Mouse (Mus musculus) liver, adult 2 months (tissue): ENCODE measurements around the gene Serpinb6a. TPM values are rescaled to one million over a fixed set of nuclear protein-coding genes. Genes with fewer than 3 reads are reported as not detected.

Experiments used
- DNase-seq: peaks from one replicate; pipeline ENCODE4 v3.0.0-alpha.2; 2011; ENCODE audit warnings: low read depth, low spot score; ENCODE audit errors: extremely low read depth
- H3K27ac ChIP-seq: fragments of 200-500 bp; replicated peaks from 2 replicates; pipeline ENCODE4 v1.5.1; 2012; ENCODE audit warnings: low read depth, mild to moderate bottlenecking, control low read depth, inconsistent platforms, low read length; ENCODE audit not compliant: insufficient read depth
- H3K27me3 ChIP-seq: fragments of 200-500 bp; 2 replicates; pipeline ENCODE4 v1.6.1; 2012; ENCODE audit warnings: mild to moderate bottlenecking, moderate library complexity, low read length, inconsistent platforms; ENCODE audit not compliant: control insufficient read depth, insufficient read depth
- H3K36me3 ChIP-seq: fragments of 200-500 bp; 2 replicates; pipeline ENCODE4 v1.6.1; 2012; ENCODE audit warnings: low read length, inconsistent platforms; ENCODE audit not compliant: control insufficient read depth, insufficient read depth
- H3K4me1 ChIP-seq: fragments of 200-500 bp; 2 replicates; pipeline ENCODE4 v1.6.1; 2011; ENCODE audit warnings: low read length; ENCODE audit not compliant: control insufficient read depth, insufficient read depth
- H3K4me3 ChIP-seq: fragments of 200-500 bp; 2 replicates; pipeline ENCODE4 v1.5.1; 2011; ENCODE audit warnings: low read depth, mild to moderate bottlenecking, control low read depth, low read length, moderate library complexity; ENCODE audit not compliant: insufficient read depth
- H3K79me2 ChIP-seq: fragments of 200-500 bp; 2 replicates; pipeline ENCODE4 v1.6.1; 2012; ENCODE audit warnings: inconsistent platforms, mild to moderate bottlenecking, low read length, moderate library complexity; ENCODE audit not compliant: control insufficient read depth, insufficient read depth
- H3K9ac ChIP-seq: fragments of 200-500 bp; 2 replicates; pipeline ENCODE4 v1.6.1; 2012; ENCODE audit warnings: low read depth, mild to moderate bottlenecking, control low read depth, inconsistent platforms, low read length
- CTCF ChIP-seq: fragments of 200-500 bp; IDR thresholded peaks from 2 replicates; pipeline ENCODE4 v1.5.1; 2011; ENCODE audit warnings: low read depth, low read length, control low read depth
- POLR2A ChIP-seq: fragments of 200-500 bp; IDR thresholded peaks from 2 replicates; pipeline ENCODE4 v1.6.1; 2011; ENCODE audit warnings: low read length, control low read depth; ENCODE audit not compliant: insufficient read depth; ENCODE audit errors: extremely low read depth
- WGBS: fragments of 180-500 bp; shearing (Covaris S2); methylation state at CpG from one replicate; pipeline ENCODE4 v1.1.7; 2018; 5-methylcytosine and 5-hydroxymethylcytosine counted together
- polyA plus RNA-seq: library from polyadenylated mRNA; depleted of rRNA; stranded (reverse); fragments of >200 nt; gene quantifications from 2 replicates; pipeline ENCODE4 v1.2.3, GENCODE M21; 2012; rRNA removed
- total RNA-seq: library from RNA; depleted of rRNA; stranded (reverse); fragments of >200 nt; gene quantifications from 2 replicates; pipeline ENCODE4 v1.2.3, GENCODE M21; 2014; rRNA removed

The Serpinb6a gene
- total RNA-seq, result 29.6 and 29.8 TPM in 2 replicates
- 7.2 and 7.4 TPM in 2 replicates for polyA plus RNA-seq

GRCm38 (mm10) chr13:34002058-34003006 is at the start of gene Serpinb6a, which contains the start of gene Ripk1:
Gene Serpinb6a (minus strand): TSS chr13:34002794.
Gene Ripk1 (plus strand): TSS chr13:34002363.
- peak; percentile 89 for TF ChIP-seq POLR2A
- TF ChIP-seq CTCF, result peak; percentile 63
- Histone ChIP-seq H3K79me2 (peaks cover 17% of the 10 kb centered on the region; the same call in 1 of the 2 replicates), H3K27ac (peak within 1 kb of the TSS; percentile 98), H3K27me3 (no peaks in the 10 kb centered on the region), H3K9ac (peak within 1 kb of the TSS; percentile 99), H3K4me3 (peak within 1 kb of the TSS; percentile 98), H3K4me1 (peaks cover 9% of the 10 kb centered on the region), H3K36me3 (no peaks in the 10 kb centered on the region)
- under 1% methylated on average over 90 of the region's 92 CpGs for WGBS
- DNase-seq, result peak; percentile 79

DNA sequence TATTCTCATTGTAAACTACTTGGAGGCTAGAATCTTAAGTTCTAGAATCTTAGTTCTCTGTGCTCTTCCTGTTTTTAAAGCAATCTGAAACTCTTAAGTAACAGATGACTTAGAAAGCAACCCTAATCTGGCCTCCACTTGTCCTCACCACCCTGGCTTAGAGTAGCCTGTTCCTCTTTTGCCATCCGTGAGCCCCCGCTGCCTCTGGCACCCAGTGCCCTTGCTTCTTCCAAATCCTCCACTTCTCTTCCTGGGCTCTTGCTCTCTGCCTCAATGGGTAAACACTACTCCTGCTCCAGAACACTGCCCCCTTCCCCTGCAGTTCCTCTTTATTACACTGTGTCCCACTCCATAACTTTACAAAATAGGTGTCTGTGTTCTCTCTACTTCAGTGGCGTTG is 49.1 kb upstream of the Serpinb6a start:
- DNase-seq, result no peak
- no peak overlapping the region for H3K9ac ChIP-seq
- H3K36me3 ChIP-seq, result peaks cover 41% of the 10 kb centered on the region
- H3K4me1 ChIP-seq, result peaks cover 30% of the 10 kb centered on the region
- H3K27me3 ChIP-seq, result no peaks in the 10 kb centered on the region
- H3K4me3 ChIP-seq, result no peak overlapping the region
- TF ChIP-seq CTCF (no peak), POLR2A (no peak)
- H3K79me2 ChIP-seq, result no peaks in the 10 kb centered on the region
- H3K27ac ChIP-seq, result no peak overlapping the region
- 85% methylated on average over 3 of the region's 3 CpGs for WGBS

DNA sequence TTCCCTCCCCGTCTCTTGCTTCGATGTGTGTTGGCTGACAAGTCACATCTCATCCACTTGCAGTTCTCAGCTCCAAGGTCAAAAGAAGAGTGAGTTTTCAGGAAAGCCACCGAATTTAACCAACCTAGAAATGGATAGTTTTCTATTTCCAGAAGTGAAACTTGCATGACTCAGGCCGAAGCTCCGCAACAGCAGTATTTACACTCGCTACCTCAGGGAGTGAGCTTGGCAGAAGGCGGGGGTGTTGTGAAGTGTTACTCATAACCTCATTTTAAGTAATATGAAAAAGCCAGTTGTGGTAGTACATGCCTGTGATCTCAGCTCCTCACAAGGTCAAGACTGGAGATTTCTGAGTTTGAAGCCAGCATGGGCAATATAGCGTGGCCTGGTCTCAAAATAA is 47.9 kb upstream of the Serpinb6a start:
- DNase-seq, result no peak
- H3K27me3 ChIP-seq, result no peaks in the 10 kb centered on the region
- WGBS, result 80% methylated on average over 8 of the region's 8 CpGs
- no peak overlapping the region for H3K4me3 ChIP-seq
- TF ChIP-seq CTCF (no peak), POLR2A (no peak)
- peaks cover 33% of the 10 kb centered on the region for H3K36me3 ChIP-seq
- H3K27ac ChIP-seq, result no peak overlapping the region
- peaks cover 32% of the 10 kb centered on the region for H3K4me1 ChIP-seq
- H3K9ac ChIP-seq, result no peak overlapping the region
- H3K79me2 ChIP-seq, result no peaks in the 10 kb centered on the region

DNA sequence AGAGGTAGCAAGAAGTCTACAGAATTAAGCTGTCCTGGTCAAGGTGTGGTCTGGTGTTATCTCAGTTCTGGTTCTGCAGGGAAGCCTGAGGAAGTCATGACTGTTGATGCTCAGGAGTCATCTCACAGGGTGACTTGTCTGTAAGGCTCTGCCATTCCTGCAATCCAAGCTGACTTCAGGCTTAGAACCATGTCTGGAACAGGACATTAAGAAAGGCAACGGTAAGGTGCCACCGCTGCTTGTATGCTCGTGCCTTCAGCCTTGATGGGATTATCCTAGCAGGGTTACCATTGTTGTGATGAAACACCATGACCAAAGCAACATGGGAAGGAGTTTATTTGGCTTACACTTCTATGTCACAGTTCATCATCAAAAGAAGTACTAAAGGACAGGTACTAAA is 44.9 kb upstream of the Serpinb6a start:
- Histone ChIP-seq H3K36me3 (peaks cover 34% of the 10 kb centered on the region), H3K27ac (no peak overlapping the region), H3K4me1 (peaks cover 27% of the 10 kb centered on the region), H3K9ac (no peak overlapping the region), H3K27me3 (no peaks in the 10 kb centered on the region), H3K79me2 (peaks cover 2% of the 10 kb centered on the region; the same call in 1 of the 2 replicates), H3K4me3 (no peak overlapping the region)
- TF ChIP-seq POLR2A (no peak), CTCF (no peak)
- DNase-seq, result no peak
- 91% methylated on average over 3 of the region's 3 CpGs for WGBS

DNA sequence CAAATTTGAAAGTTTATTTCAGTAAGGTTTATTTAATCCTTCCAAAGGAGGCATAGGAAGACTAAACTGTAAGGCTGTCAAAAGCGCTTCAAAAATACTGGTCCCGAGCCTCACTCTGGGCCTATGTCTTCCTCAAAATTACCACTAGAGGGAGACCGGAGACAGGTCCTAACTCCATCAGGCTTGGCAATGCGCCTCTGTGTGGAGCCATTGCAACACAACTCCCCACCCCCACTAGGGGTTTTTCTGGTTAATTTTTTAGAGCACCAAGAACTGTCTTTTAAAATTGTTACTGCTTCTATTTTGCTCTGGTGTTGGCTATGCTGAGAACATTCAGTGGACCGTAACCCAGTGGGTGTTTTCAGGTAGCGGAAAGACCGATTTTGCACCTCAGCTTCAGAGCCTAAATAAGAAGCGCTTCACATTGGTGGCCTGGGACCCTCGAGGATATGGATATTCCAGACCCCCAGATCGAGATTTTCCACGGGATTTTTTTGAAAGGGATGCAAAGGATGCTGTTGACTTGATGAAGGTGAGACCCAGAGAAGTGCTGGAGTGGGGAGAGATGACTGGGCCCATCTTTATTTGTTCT is 43.9 kb upstream of the Serpinb6a start:
- H3K4me1 ChIP-seq, result peaks cover 24% of the 10 kb centered on the region
- no peak overlapping the region for H3K4me3 ChIP-seq
- no peaks in the 10 kb centered on the region for H3K27me3 ChIP-seq
- H3K36me3 ChIP-seq, result peaks cover 31% of the 10 kb centered on the region
- peak; percentile 83 for DNase-seq
- WGBS, result 22% methylated on average over 11 of the region's 11 CpGs
- H3K9ac ChIP-seq, result peak overlapping the region; percentile 57; the same call in 1 of the 2 replicates
- peaks cover 2% of the 10 kb centered on the region; the same call in 1 of the 2 replicates for H3K79me2 ChIP-seq
- peak; percentile 81 for TF ChIP-seq CTCF
- no peak for TF ChIP-seq POLR2A
- peak overlapping the region; percentile 74 for H3K27ac ChIP-seq
